Mouse (Mus musculus): Measurements from ENCODE around the gene Rab14.

- TF ChIP-seq POLR2AphosphoS2 (IDR thresholded peaks at IDR 0.05; ENCODE audit: insufficient read length, low read depth) (no peak), POLR2A (IDR thresholded peaks at IDR 0.05; ENCODE audit: insufficient read length, low read depth) (no peak), MAX (IDR thresholded peaks at IDR 0.05; ENCODE audit: low read depth) (no peak), E2F4 (IDR thresholded peaks at IDR 0.05; ENCODE audit: insufficient read depth) (no peak), REST (IDR thresholded peaks at IDR 0.05; ENCODE audit: insufficient read depth, insufficient read length) (no peak)
These were observed 35.5 kb downstream of the Rab14 start for GRCm38 (mm10) chr2:35165416-35165815.
